Mouse (Mus musculus): ENCODE results near the gene Gm14435. TPM values are rescaled to one million over a fixed set of nuclear protein-coding genes. Genes with fewer than 3 reads are reported as not detected.
"Not testable (repeated sequence)": the region's sequence is repeated elsewhere in the genome, so short reads cannot be mapped to it uniquely, and the experiment has no call there.

The Gm14435 gene
- 14.6 and 15.0 TPM in 2 replicates for polyA plus RNA-seq (2015; fragmentation: Nextera tagmentation; extraction: Ambion mirVana)

DNA sequence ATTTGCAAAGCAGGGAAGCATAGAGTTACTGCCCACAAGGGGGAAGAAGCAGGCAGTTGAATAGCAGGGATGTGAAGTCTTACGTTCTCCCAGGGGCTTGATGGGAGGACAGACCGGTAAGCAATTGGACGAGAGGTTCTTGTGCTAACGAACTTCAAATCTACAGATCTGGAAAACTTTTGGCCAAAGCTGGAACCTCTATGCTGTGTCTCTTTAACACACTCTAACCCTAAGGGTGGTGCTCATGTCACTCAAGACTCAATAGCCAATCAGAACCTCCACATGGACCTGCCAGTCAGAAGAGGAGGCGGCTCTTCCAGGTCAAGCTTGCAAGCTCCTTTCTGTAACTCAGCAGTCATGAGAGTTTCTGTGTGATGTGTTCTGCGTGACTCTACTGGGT is at the start of gene Gm14435:
Gene Gm14435, plus strand, starts transcription at position 301 of the 400 bp plus-strand sequence.
- not testable (repeated sequence) for H3K9ac ChIP-seq; H3K36me3 ChIP-seq; H3K4me1 ChIP-seq; H3K9me3 ChIP-seq; H3K27me3 ChIP-seq; H3K27ac ChIP-seq; ATAC-seq (ENCODE audit: low FRiP score, low read depth); H3K4me3 ChIP-seq; H3K4me2 ChIP-seq (replicated peaks)
- no CpG with 5 or more reads among the region's 6 CpGs for WGBS

Other genes with a start within 250 kb of the Gm14435 start
- 8.6 and 11.4 TPM in 2 replicates for gene 2210418O10Rik, start 197.0 kb upstream of the Gm14435 start, polyA plus RNA-seq (2015; fragmentation: Nextera tagmentation; extraction: Ambion mirVana)
- gene Gm11009, start 104.1 kb upstream of the Gm14435 start, polyA plus RNA-seq (2015; fragmentation: Nextera tagmentation; extraction: Ambion mirVana), result not detected in 2 replicates
- gene Gm14434, start 63.2 kb downstream of the Gm14435 start, polyA plus RNA-seq (2015; fragmentation: Nextera tagmentation; extraction: Ambion mirVana), result 1.4 and 3.2 TPM in 2 replicates
- not detected in 2 replicates for gene Zfp967, start 97.5 kb downstream of the Gm14435 start, polyA plus RNA-seq (2015; fragmentation: Nextera tagmentation; extraction: Ambion mirVana)
- 27.1 and 32.1 TPM in 2 replicates for gene Gm14308, start 212.8 kb downstream of the Gm14435 start, polyA plus RNA-seq (2015; fragmentation: Nextera tagmentation; extraction: Ambion mirVana)
- gene Zfp973, start 246.9 kb downstream of the Gm14435 start, polyA plus RNA-seq (2015; fragmentation: Nextera tagmentation; extraction: Ambion mirVana), result 9.1 and 9.5 TPM in 2 replicates